Mouse (Mus musculus) retina, postnatal 7 days (tissue): ENCODE measurements around the gene Nedd9.

Experiments used
- DNase-seq: peaks from one replicate; pipeline ENCODE4 v3.0.0-alpha.2; 2012; ENCODE audit warnings: low read depth, low spot score

The Nedd9 gene

GRCm38 (mm10) chr13:41410191-41411074 lies 76.7 kb downstream of the Nedd9 start:
- no peak for DNase-seq

GRCm38 (mm10) chr13:41409291-41409690 lies 77.9 kb downstream of the Nedd9 start:
- DNase-seq, result no peak

- no peak for DNase-seq
Observed at GRCm38 (mm10) chr13:41408374-41408952, 78.7 kb downstream of the Nedd9 start.

- no peak for DNase-seq
Observed at GRCm38 (mm10) chr13:41405009-41405408, 82.2 kb downstream of the Nedd9 start.

GRCm38 (mm10) chr13:41403838-41404237 lies 83.3 kb downstream of the Nedd9 start:
- DNase-seq, result no peak

GRCm38 (mm10) chr13:41402441-41403003 lies 84.6 kb downstream of the Nedd9 start:
- DNase-seq, result no peak

GRCm38 (mm10) chr13:41401775-41402174 lies 85.4 kb downstream of the Nedd9 start:
- DNase-seq, result no peak

GRCm38 (mm10) chr13:41400289-41400688 lies 86.9 kb downstream of the Nedd9 start:
- no peak for DNase-seq

- DNase-seq, result no peak
Observed at GRCm38 (mm10) chr13:41392191-41392590, 95.0 kb downstream of the Nedd9 start.

GRCm38 (mm10) chr13:41390698-41391097 lies 96.5 kb downstream of the Nedd9 start:
- no peak for DNase-seq

- peak; percentile 8 for DNase-seq
Observed at GRCm38 (mm10) chr13:41386581-41386980, 100.6 kb downstream of the Nedd9 start.

- no peak for DNase-seq
Observed at GRCm38 (mm10) chr13:41384896-41385295, 102.3 kb downstream of the Nedd9 start.

GRCm38 (mm10) chr13:41382635-41383034 lies 104.5 kb downstream of the Nedd9 start:
- DNase-seq, result no peak

GRCm38 (mm10) chr13:41381806-41382546 lies 105.2 kb downstream of the Nedd9 start:
- DNase-seq, result no peak

- DNase-seq, result no peak
Observed at GRCm38 (mm10) chr13:41381041-41381805, 105.9 kb downstream of the Nedd9 start.

GRCm38 (mm10) chr13:41379951-41380465 lies 107.2 kb downstream of the Nedd9 start:
- no peak for DNase-seq

- DNase-seq, result no peak
Observed at GRCm38 (mm10) chr13:41378462-41378861, 108.7 kb downstream of the Nedd9 start.

GRCm38 (mm10) chr13:41377856-41378255 lies 109.3 kb downstream of the Nedd9 start:
- no peak for DNase-seq

GRCm38 (mm10) chr13:41377011-41377431 lies 110.1 kb downstream of the Nedd9 start:
- no peak for DNase-seq

GRCm38 (mm10) chr13:41376111-41376510 lies 111.1 kb downstream of the Nedd9 start:
- no peak for DNase-seq

- no peak for DNase-seq
Observed at GRCm38 (mm10) chr13:41375696-41376095, 111.5 kb downstream of the Nedd9 start.
